Mouse (Mus musculus): ENCODE data around the gene Cbr2.

- no peak for TF ChIP-seq POLR2A (IDR thresholded peaks at IDR 0.05; ENCODE audit: low read depth, low read length)
- no peak for TF ChIP-seq CTCF (IDR thresholded peaks at IDR 0.05; ENCODE audit: extremely low read depth, insufficient read depth, insufficient read length, insufficient replicate concordance)
Measured at GRCm38 (mm10) chr11:120760236-120760635, 28.3 kb upstream of the Cbr2 start.
